Mouse (Mus musculus) hindbrain, embryonic 16.5 days (tissue): Measurements from ENCODE around the gene Lmtk2. TPM values are rescaled to one million over a fixed set of nuclear protein-coding genes. Genes with fewer than 3 reads are reported as not detected.

Source experiments
- ATAC-seq: fragments of 200-750 bp; cut with Nextera tagmentation; 2 replicates; pipeline ENCODE4 v1.8.0; 2017; ENCODE audit warnings: moderate TSS enrichment, moderate library complexity
- H3K27ac ChIP-seq: fragments of 300-500 bp; sonication (generic); 2 replicates; pipeline ENCODE4 v1.5.1; 2014; ENCODE audit warnings: low read depth, mild to moderate bottlenecking, control low read depth, low read length, moderate library complexity
- H3K27me3 ChIP-seq: fragments of 300-500 bp; sonication (generic); replicated peaks from 2 replicates; pipeline ENCODE4 v1.6.1; 2014; ENCODE audit warnings: low read length; ENCODE audit not compliant: control insufficient read depth, insufficient read depth
- H3K36me3 ChIP-seq: fragments of 300-500 bp; sonication (generic); 2 replicates; pipeline ENCODE4 v1.6.1; 2014; ENCODE audit warnings: mild to moderate bottlenecking, low read length, moderate library complexity, mixed read lengths; ENCODE audit not compliant: control insufficient read depth, insufficient read depth
- H3K4me1 ChIP-seq: fragments of 300-500 bp; sonication (generic); 2 replicates; pipeline ENCODE4 v1.6.1; 2014; ENCODE audit warnings: low read depth, low read length; ENCODE audit not compliant: control insufficient read depth, insufficient read depth
- H3K4me2 ChIP-seq: fragments of 300-500 bp; sonication (generic); 2 replicates; pipeline ENCODE4 v1.6.1; 2014; ENCODE audit warnings: mild to moderate bottlenecking, low read length, control low read depth, moderate library complexity
- H3K4me3 ChIP-seq: fragments of 300-500 bp; sonication (generic); 2 replicates; pipeline ENCODE4 v1.5.1; 2014; ENCODE audit warnings: mild to moderate bottlenecking, low read length, control low read depth, moderate library complexity
- H3K9ac ChIP-seq: fragments of 300-500 bp; sonication (generic); 2 replicates; pipeline ENCODE4 v1.6.1; 2014; ENCODE audit warnings: low read depth, mild to moderate bottlenecking, control low read depth, low read length, moderate library complexity
- H3K9me3 ChIP-seq: fragments of 300-500 bp; sonication (generic); 2 replicates; pipeline ENCODE4 v1.6.1; 2014; ENCODE audit warnings: mild to moderate bottlenecking, low read length, moderate library complexity; ENCODE audit not compliant: control insufficient read depth
- WGBS: fragments of 180-500 bp; shearing (Covaris S2); extraction: QIAGEN DNeasy Blood & Tissue Kit; methylation state at CpG from one replicate; pipeline ENCODE4 v1.1.7; 2014; 5-methylcytosine and 5-hydroxymethylcytosine counted together
- polyA plus RNA-seq: library from polyadenylated mRNA; unstranded; fragments of >200 nt; fragmentation: Nextera tagmentation; extraction: Ambion mirVana; gene quantifications from 2 replicates; pipeline ENCODE4 v1.2.1, GENCODE M21; 2015

The Lmtk2 gene
- polyA plus RNA-seq, 1 experiment from 2014 or later: 9.1 TPM

DNA sequence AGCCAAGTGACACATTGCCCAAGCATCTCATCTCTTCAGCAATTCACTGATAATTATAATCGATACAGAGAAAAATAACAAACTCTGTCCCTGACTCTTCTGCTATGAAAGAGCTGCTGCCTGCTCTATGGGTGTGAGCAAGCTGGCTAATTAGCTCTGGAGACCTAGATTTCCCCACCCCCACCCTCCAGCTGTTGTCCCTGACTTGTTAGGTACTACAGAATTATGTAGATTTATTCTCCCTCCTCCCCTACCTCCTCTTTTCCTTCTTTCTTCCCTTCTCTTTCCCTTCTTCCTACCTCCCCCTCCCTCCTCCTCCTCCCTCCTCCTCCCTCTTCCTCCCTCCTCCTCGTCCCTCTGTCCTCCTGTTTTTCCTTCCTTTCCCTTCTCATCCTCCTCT, 19.4 kb upstream of the Lmtk2 start:
- Histone ChIP-seq H3K27me3 (no peaks in the 10 kb centered on the region), H3K4me3 (no peak overlapping the region), H3K27ac (no peak overlapping the region), H3K4me1 (no peaks in the 10 kb centered on the region), H3K9me3 (0 out of 2 replicates have a peak, but pooled peaks cover 3% of the 10 kb centered on the region), H3K36me3 (no peaks in the 10 kb centered on the region), H3K4me2 (no peak overlapping the region), H3K9ac (no peak overlapping the region)
- ATAC-seq: no peak
- 58% methylated on average over 2 of the region's 2 CpGs for WGBS

DNA sequence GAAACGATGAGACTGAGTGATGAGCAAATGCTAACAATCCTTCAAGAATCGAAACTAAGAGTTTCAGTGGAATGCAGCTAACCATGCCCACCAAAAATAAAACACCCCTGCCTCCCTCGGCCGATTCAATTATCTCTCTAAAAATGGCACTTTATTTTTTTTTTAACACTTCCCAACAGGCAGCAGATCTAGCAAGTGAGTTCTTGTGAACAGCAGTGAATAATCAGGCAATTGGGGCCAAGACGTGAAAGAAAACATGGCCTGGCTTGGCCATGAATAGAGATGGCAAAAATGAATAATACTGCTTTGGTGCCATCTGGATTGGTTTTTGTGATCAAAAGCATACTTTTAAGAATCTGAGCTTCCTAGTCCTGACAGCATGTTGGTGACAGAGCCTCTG, 18.2 kb upstream of the Lmtk2 start:
- no peaks in the 10 kb centered on the region for H3K27me3 ChIP-seq
- no peak overlapping the region for H3K4me3 ChIP-seq
- no peak overlapping the region for H3K9ac ChIP-seq
- no peaks in the 10 kb centered on the region for H3K36me3 ChIP-seq
- H3K9me3 ChIP-seq: 0 out of 2 replicates have a peak, but pooled peaks cover 3% of the 10 kb centered on the region
- no peak for ATAC-seq
- no peak overlapping the region for H3K4me2 ChIP-seq
- H3K4me1 ChIP-seq: no peaks in the 10 kb centered on the region
- 89% methylated on average over 5 of the region's 5 CpGs for WGBS
- no peak overlapping the region for H3K27ac ChIP-seq

DNA sequence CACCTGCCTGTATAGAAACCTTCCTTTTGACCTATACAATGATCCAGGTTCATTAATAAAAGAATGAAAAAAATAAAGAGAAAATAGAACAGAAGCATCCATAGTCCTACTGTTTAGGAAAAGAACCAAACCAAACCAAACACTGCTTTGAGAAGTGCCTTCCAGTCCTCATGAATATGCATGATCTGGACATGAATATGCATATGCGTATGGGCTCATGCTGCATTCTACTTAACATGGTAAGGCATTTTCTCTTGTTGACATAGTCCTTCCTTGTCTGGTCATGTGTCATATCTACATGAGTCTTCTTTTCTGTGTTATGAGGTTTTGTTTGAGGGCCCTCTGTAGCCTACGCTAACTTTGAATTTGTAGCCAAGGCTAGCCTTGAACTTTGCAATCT, 16.7 kb upstream of the Lmtk2 start:
- ATAC-seq: no peak
- H3K4me2 ChIP-seq: no peak overlapping the region
- H3K9ac ChIP-seq: no peak overlapping the region
- WGBS: 84% methylated on average over 2 of the region's 2 CpGs
- H3K4me1 ChIP-seq: no peaks in the 10 kb centered on the region
- no peaks in the 10 kb centered on the region for H3K27me3 ChIP-seq
- H3K36me3 ChIP-seq: no peaks in the 10 kb centered on the region
- H3K27ac ChIP-seq: no peak overlapping the region
- H3K9me3 ChIP-seq: no peaks in the 10 kb centered on the region
- H3K4me3 ChIP-seq: no peak overlapping the region

- no peak overlapping the region for H3K4me2 ChIP-seq
- H3K36me3 ChIP-seq: no peaks in the 10 kb centered on the region
- H3K27me3 ChIP-seq: no peaks in the 10 kb centered on the region
- H3K9ac ChIP-seq: no peak overlapping the region
- 68% methylated on average over 4 of the region's 4 CpGs for WGBS
- H3K4me3 ChIP-seq: no peak overlapping the region
- H3K9me3 ChIP-seq: no peaks in the 10 kb centered on the region
- no peak overlapping the region for H3K27ac ChIP-seq
- no peak for ATAC-seq
- no peaks in the 10 kb centered on the region for H3K4me1 ChIP-seq
Observed at GRCm38 (mm10) chr5:144084271-144084670, 16.0 kb upstream of the Lmtk2 start.

DNA sequence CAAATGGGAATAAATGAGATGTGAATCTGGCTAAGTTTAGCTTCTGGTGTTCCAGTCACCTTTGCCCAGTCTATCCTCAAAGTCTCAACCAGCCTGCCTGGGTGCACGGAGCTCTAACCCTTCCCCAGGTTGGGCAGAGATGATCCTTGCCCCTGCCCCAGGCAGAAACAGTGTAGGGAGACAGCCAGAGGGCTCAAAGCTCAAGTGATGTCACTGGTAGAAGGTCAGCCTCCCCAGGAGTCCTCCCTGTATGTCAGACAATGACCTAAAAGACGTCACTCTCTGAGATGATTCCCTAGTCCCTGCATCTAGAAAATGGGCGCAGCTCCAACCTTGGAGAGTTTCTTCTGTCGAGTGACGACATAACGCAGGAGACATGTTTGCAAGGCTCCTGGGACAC, 14.5 kb upstream of the Lmtk2 start:
- H3K27me3 ChIP-seq: no peaks in the 10 kb centered on the region
- no peak overlapping the region for H3K4me3 ChIP-seq
- no peak overlapping the region for H3K4me2 ChIP-seq
- no peaks in the 10 kb centered on the region for H3K9me3 ChIP-seq
- no peak overlapping the region for H3K9ac ChIP-seq
- ATAC-seq: no peak
- H3K27ac ChIP-seq: no peak overlapping the region
- H3K36me3 ChIP-seq: no peaks in the 10 kb centered on the region
- no peaks in the 10 kb centered on the region for H3K4me1 ChIP-seq
- 82% methylated on average over 6 of the region's 6 CpGs for WGBS

DNA sequence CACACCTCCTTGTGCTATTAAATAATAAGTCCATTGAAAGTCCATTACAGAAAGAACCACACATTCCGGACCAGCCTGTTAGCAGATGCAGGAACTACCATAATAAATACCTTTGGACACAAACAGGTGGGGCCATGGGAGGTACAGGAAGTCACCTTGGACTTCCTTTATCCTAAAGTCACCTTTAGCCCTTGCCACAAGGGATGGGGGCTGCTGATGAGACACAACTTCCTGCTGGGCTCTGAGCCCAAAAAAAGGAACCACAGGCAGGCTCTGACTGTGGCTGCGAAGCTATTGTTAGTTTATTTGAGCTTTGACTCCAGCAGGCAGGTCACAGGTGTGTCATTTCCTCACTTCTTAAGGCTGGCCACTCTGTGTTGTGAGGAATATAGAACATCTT, 13.7 kb upstream of the Lmtk2 start:
- no peaks in the 10 kb centered on the region for H3K9me3 ChIP-seq
- 61% methylated on average over 2 of the region's 2 CpGs for WGBS
- H3K4me2 ChIP-seq: no peak overlapping the region
- H3K9ac ChIP-seq: no peak overlapping the region
- no peaks in the 10 kb centered on the region for H3K4me1 ChIP-seq
- no peaks in the 10 kb centered on the region for H3K27me3 ChIP-seq
- ATAC-seq: no peak
- no peak overlapping the region for H3K27ac ChIP-seq
- no peak overlapping the region for H3K4me3 ChIP-seq
- no peaks in the 10 kb centered on the region for H3K36me3 ChIP-seq

GRCm38 (mm10) chr5:144088354-144088753, 11.9 kb upstream of the Lmtk2 start:
- Histone ChIP-seq H3K9me3 (no peaks in the 10 kb centered on the region), H3K4me1 (no peaks in the 10 kb centered on the region), H3K4me2 (no peak overlapping the region), H3K27ac (no peak overlapping the region), H3K9ac (no peak overlapping the region), H3K4me3 (no peak overlapping the region), H3K27me3 (no peaks in the 10 kb centered on the region), H3K36me3 (no peaks in the 10 kb centered on the region)
- 84% methylated on average over 2 of the region's 2 CpGs for WGBS
- no peak for ATAC-seq

- Histone ChIP-seq H3K4me2 (no peak overlapping the region), H3K36me3 (no peaks in the 10 kb centered on the region), H3K9ac (no peak overlapping the region), H3K4me1 (no peaks in the 10 kb centered on the region; the same call in 1 of the 2 replicates), H3K27ac (no peak overlapping the region), H3K4me3 (no peak overlapping the region), H3K9me3 (no peaks in the 10 kb centered on the region), H3K27me3 (no peaks in the 10 kb centered on the region)
- 82% methylated on average over 6 of the region's 6 CpGs for WGBS
- no peak for ATAC-seq
Observed at GRCm38 (mm10) chr5:144095461-144095970, 4.7 kb upstream of the Lmtk2 start.

- Histone ChIP-seq H3K4me2 (no peak overlapping the region), H3K27me3 (no peaks in the 10 kb centered on the region), H3K9me3 (no peaks in the 10 kb centered on the region), H3K4me1 (peaks cover 8% of the 10 kb centered on the region), H3K36me3 (no peaks in the 10 kb centered on the region), H3K27ac (no peak overlapping the region), H3K4me3 (no peak overlapping the region), H3K9ac (no peak overlapping the region)
- 60% methylated on average over 16 of the region's 16 CpGs for WGBS
- no peak for ATAC-seq
Observed at GRCm38 (mm10) chr5:144097902-144098639, 2.2 kb upstream of the Lmtk2 start.
